Mouse (Mus musculus) neutrophil, adult 83 days (primary cell): ENCODE data around the gene Asxl1. TPM values are rescaled to one million over a fixed set of nuclear protein-coding genes. Genes with fewer than 3 reads are reported as not detected.

ENCODE experiments used
- total RNA-seq, 2 experiments: library from RNA; stranded (reverse); gene quantifications; one replicate each; pipeline ENCODE4 v1.2.4; 2023

The Asxl1 gene
- 10 to 100 TPM; 78.3 to 86.8 TPM for total RNA-seq

GRCm38 (mm10) chr2:153345454-153346220 lies at the start of gene Asxl1:
Asxl1 (plus strand) TSS chr2:153345829.

Other genes starting within 250 kb of the Asxl1 start
- 100 to 1,000 TPM; 205 to 228 TPM for gene Hck, start 237.4 kb upstream of the Asxl1 start, total RNA-seq
- gene Tm9sf4, start 184.5 kb upstream of the Asxl1 start, total RNA-seq: 10 to 100 TPM; 78.1 to 88.5 TPM
- gene Tspyl3, start 120.4 kb upstream of the Asxl1 start, total RNA-seq: 1 to 10 TPM; 5.0 to 5.7 TPM
- gene Plagl2, start 104.4 kb upstream of the Asxl1 start, total RNA-seq: 10 to 100 TPM; 32.9 to 34.9 TPM
- gene Pofut1, start 104.3 kb upstream of the Asxl1 start, total RNA-seq: 10 to 100 TPM; 20.7 to 21.7 TPM
- 10 to 100 TPM; 31.3 to 35.4 TPM for gene Kif3b, start 54.4 kb upstream of the Asxl1 start, total RNA-seq
- gene 4930404H24Rik, start 147.0 kb downstream of the Asxl1 start, total RNA-seq: not detected
- 1 to 10 TPM; 1.6 to 2.4 TPM for gene Nol4l, start 184.1 kb downstream of the Asxl1 start, total RNA-seq